Mouse (Mus musculus) neural tube, embryonic 10.5 days (tissue): ENCODE measurements at regions not wholly inside any gene's neighbourhood (a gene's known extent, or its start where the extent isn't known, plus 50 kb on each side); places are given as distances from the start of the nearest gene placed in this dataset.

Experiments
- DNase-seq: peaks from one replicate; pipeline ENCODE4 v3.0.0-alpha.2; 2017; ENCODE audit warnings: low spot score; ENCODE audit errors: extremely low spot score

- no peak for DNase-seq
These were observed 56.1 kb upstream of the Cav2 start for GRCm38 (mm10) chr6:17224852-17225251.

- DNase-seq, result no peak
These were observed 54.5 kb upstream of the Cav2 start for GRCm38 (mm10) chr6:17226483-17226882.
